Mouse (Mus musculus): ENCODE measurements around the gene Sdha. TPM values are rescaled to one million over a fixed set of nuclear protein-coding genes. Genes with fewer than 3 reads are reported as not detected.

The Sdha gene
- polyA plus RNA-seq, 1 experiment = 146 TPM

GRCm38 (mm10) chr13:74356491-74356890, 6.4 kb upstream of the Sdha start:
- TF ChIP-seq CTCF (IDR thresholded peaks at IDR 0.05; ENCODE audit: borderline replicate concordance, extremely low read depth, insufficient read depth, insufficient read length) (no peak), POLR2A (IDR thresholded peaks at IDR 0.05; ENCODE audit: borderline replicate concordance, extremely low read depth, insufficient read depth, insufficient read length, poor library complexity, severe bottlenecking) (no peak)
- DNase-seq (ENCODE audit: low read depth) = no peak

- no peak for DNase-seq (ENCODE audit: low read depth)
- TF ChIP-seq CTCF (IDR thresholded peaks at IDR 0.05; ENCODE audit: borderline replicate concordance, extremely low read depth, insufficient read depth, insufficient read length) = no peak
- no peak for TF ChIP-seq POLR2A (IDR thresholded peaks at IDR 0.05; ENCODE audit: borderline replicate concordance, extremely low read depth, insufficient read depth, insufficient read length, poor library complexity, severe bottlenecking)
Observed at GRCm38 (mm10) chr13:74350435-74350906, 391 bp upstream of the Sdha start.

GRCm38 (mm10) chr13:74341036-74341435, 9.0 kb downstream of the Sdha start:
- DNase-seq (ENCODE audit: low read depth) = peak; percentile 59
- TF ChIP-seq POLR2A (IDR thresholded peaks at IDR 0.05; ENCODE audit: borderline replicate concordance, extremely low read depth, insufficient read depth, insufficient read length, poor library complexity, severe bottlenecking) (no peak), CTCF (IDR thresholded peaks at IDR 0.05; ENCODE audit: borderline replicate concordance, extremely low read depth, insufficient read depth, insufficient read length) (peak; percentile 67; the same call in 1 of the 2 replicates)

- TF ChIP-seq CTCF (IDR thresholded peaks at IDR 0.05; ENCODE audit: borderline replicate concordance, extremely low read depth, insufficient read depth, insufficient read length) (no peak), POLR2A (IDR thresholded peaks at IDR 0.05; ENCODE audit: borderline replicate concordance, extremely low read depth, insufficient read depth, insufficient read length, poor library complexity, severe bottlenecking) (no peak)
- DNase-seq (ENCODE audit: low read depth) = no peak
Observed at GRCm38 (mm10) chr13:74329321-74329720, 20.8 kb downstream of the Sdha start.

GRCm38 (mm10) chr13:74317170-74317849, 32.8 kb downstream of the Sdha start, which contains the start of gene Pdcd6:
Pdcd6 (minus strand) TSS chr13:74317580.
- peak; percentile 97 for DNase-seq (ENCODE audit: low read depth)
- TF ChIP-seq CTCF (IDR thresholded peaks at IDR 0.05; ENCODE audit: borderline replicate concordance, extremely low read depth, insufficient read depth, insufficient read length) (no peak), POLR2A (IDR thresholded peaks at IDR 0.05; ENCODE audit: borderline replicate concordance, extremely low read depth, insufficient read depth, insufficient read length, poor library complexity, severe bottlenecking) (peak; percentile 32; the same call in 1 of the 2 replicates)

- TF ChIP-seq CTCF (IDR thresholded peaks at IDR 0.05; ENCODE audit: borderline replicate concordance, extremely low read depth, insufficient read depth, insufficient read length) = no peak
- no peak for DNase-seq (ENCODE audit: low read depth)
Observed at GRCm38 (mm10) chr13:74316789-74317169, 33.3 kb downstream of the Sdha start.

GRCm38 (mm10) chr13:74316386-74316785, 33.7 kb downstream of the Sdha start:
- no peak for TF ChIP-seq POLR2A (IDR thresholded peaks at IDR 0.05; ENCODE audit: borderline replicate concordance, extremely low read depth, insufficient read depth, insufficient read length, poor library complexity, severe bottlenecking)
- no peak for TF ChIP-seq CTCF (IDR thresholded peaks at IDR 0.05; ENCODE audit: borderline replicate concordance, extremely low read depth, insufficient read depth, insufficient read length)
- no peak for DNase-seq (ENCODE audit: low read depth)

GRCm38 (mm10) chr13:74314616-74315015, 35.5 kb downstream of the Sdha start:
- no peak for DNase-seq (ENCODE audit: low read depth)
- TF ChIP-seq CTCF (IDR thresholded peaks at IDR 0.05; ENCODE audit: borderline replicate concordance, extremely low read depth, insufficient read depth, insufficient read length) = no peak
- TF ChIP-seq POLR2A (IDR thresholded peaks at IDR 0.05; ENCODE audit: borderline replicate concordance, extremely low read depth, insufficient read depth, insufficient read length, poor library complexity, severe bottlenecking) = no peak

- DNase-seq (ENCODE audit: low read depth) = no peak
Observed at GRCm38 (mm10) chr13:74305780-74306179, 44.3 kb downstream of the Sdha start.

GRCm38 (mm10) chr13:74305380-74305779, 44.7 kb downstream of the Sdha start:
- no peak for DNase-seq (ENCODE audit: low read depth)
- TF ChIP-seq POLR2A (IDR thresholded peaks at IDR 0.05; ENCODE audit: borderline replicate concordance, extremely low read depth, insufficient read depth, insufficient read length, poor library complexity, severe bottlenecking) = no peak
- no peak for TF ChIP-seq CTCF (IDR thresholded peaks at IDR 0.05; ENCODE audit: borderline replicate concordance, extremely low read depth, insufficient read depth, insufficient read length)

More at GRCm38 (mm10) chr13:74305780-74306179, 44.3 kb downstream of the Sdha start:
- TF ChIP-seq CTCF (IDR thresholded peaks at IDR 0.05; ENCODE audit: borderline replicate concordance, extremely low read depth, insufficient read depth, insufficient read length) = no peak
- no peak for TF ChIP-seq POLR2A (IDR thresholded peaks at IDR 0.05; ENCODE audit: borderline replicate concordance, extremely low read depth, insufficient read depth, insufficient read length, poor library complexity, severe bottlenecking)

- peak; percentile 43; the same call in 1 of the 2 replicates for TF ChIP-seq CTCF (IDR thresholded peaks at IDR 0.05; ENCODE audit: borderline replicate concordance, extremely low read depth, insufficient read depth, insufficient read length)
- TF ChIP-seq POLR2A (IDR thresholded peaks at IDR 0.05; ENCODE audit: borderline replicate concordance, extremely low read depth, insufficient read depth, insufficient read length, poor library complexity, severe bottlenecking) = no peak
- no peak for DNase-seq (ENCODE audit: low read depth)
Observed at GRCm38 (mm10) chr13:74302050-74303037, 47.7 kb downstream of the Sdha start.

Measured in brain, embryonic 14.5 days (tissue).